Mouse (Mus musculus): ENCODE data around the gene Tmem245. TPM values are rescaled to one million over a fixed set of nuclear protein-coding genes. Genes with fewer than 3 reads are reported as not detected.

The Tmem245 gene
- total RNA-seq (2023) = 33.2 TPM

GRCm38 (mm10) chr4:56946641-56947640, at the start of gene Tmem245:
TSS of gene Tmem245 (minus strand) at chr4:56947437.

GRCm38 (mm10) chr4:56990215-56990584, 43.0 kb upstream of the Tmem245 start, which contains the start of gene Frrs1l:
TSS of gene Frrs1l (minus strand) at chr4:56990391.

GRCm38 (mm10) chr4:56865003-56865511, 82.2 kb downstream of the Tmem245 start, which contains the start of gene Ctnnal1:
TSS of gene Ctnnal1 (minus strand) at chr4:56865188.

Other genes with a start within 250 kb of the Tmem245 start
- gene Gm26657, start 207.4 kb downstream of the Tmem245 start, total RNA-seq (2023) = not detected
- 0.91 TPM for gene Actl7b, start 206.0 kb downstream of the Tmem245 start, total RNA-seq (2023)
- gene Actl7a, start 204.0 kb downstream of the Tmem245 start, total RNA-seq (2023) = not detected
- gene Elp1, start 145.1 kb downstream of the Tmem245 start, total RNA-seq (2023) = 42.6 TPM
- gene Fam206a, start 145.1 kb downstream of the Tmem245 start, total RNA-seq (2023) = 15.7 TPM
- 3.4 TPM for gene Ctnnal1, start 82.2 kb downstream of the Tmem245 start, total RNA-seq (2023)
- not detected for gene Frrs1l, start 43.0 kb upstream of the Tmem245 start, total RNA-seq (2023)
- gene Epb41l4b, start 196.0 kb upstream of the Tmem245 start, total RNA-seq (2023) = not detected